Mouse (Mus musculus): ENCODE data around the gene Cyp4v3.
"Not testable (repeated sequence)": the region's sequence is repeated elsewhere in the genome, so short reads cannot be mapped to it uniquely, and the experiment has no call there.

Gene Cyp4v3

DNA sequence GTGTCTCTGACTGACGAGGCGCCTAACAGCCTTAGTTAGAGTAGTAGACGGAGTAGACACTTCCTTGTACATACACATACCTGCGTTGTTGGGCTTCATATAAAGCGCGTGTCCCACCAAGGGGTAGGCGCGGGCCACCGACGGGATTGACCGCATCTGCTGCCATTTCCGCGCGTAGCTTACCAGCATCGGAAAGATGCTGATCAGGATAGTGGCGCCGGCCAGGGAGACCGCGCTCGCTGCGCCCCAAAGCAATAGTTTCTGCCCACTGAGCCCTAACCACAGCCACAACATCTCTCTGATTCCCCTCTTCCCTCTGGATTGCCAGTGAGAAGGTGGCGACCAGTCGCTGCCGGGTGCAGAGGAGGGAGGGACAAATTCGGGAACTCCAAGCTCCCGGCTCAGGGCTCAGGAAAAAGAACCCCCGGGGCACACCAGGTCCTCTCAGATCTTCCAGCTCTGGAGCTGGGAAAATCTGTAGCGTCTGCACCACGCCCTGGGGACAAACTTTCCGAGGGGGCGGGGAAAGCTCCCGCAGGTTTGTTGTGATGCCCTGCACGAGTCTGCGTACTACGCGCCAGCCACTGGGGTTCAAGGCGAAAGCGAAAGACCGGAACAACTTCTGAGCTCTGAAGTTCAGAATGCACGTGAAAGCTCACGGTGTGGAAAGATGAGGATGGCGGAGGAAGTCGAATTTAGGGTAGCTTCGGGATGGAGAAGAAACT is at the start of gene Cyp4v3:
Cyp4v3 (minus strand) TSS at position 532 of the 725 bp plus-strand sequence.
- DNase-seq (ENCODE audit: low read depth, low spot score): no peak

DNA sequence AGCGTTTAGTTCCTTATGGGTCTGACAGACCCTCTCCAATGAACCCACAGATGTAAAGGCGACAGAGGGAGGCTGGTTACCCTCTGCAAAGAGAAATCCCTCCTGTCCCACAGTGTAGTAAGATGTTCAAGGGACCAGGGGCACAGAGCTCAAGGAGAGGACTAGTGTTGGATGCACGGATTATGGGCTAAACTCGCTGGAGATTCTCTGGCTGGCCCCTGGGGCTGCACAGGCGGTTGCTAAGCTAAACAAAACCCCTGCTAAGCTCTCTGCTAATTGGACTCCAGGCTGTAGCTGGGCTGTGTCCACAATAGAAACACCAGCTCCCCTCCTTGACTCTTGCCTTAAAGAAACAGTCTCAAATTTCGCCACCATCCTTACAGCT is 48.9 kb upstream of the Cyp4v3 start, which contains the start of gene Fam149a:
Fam149a (minus strand) TSS at position 329 of the 385 bp plus-strand sequence.
- DNase-seq (ENCODE audit: low read depth, low spot score): peak; percentile 70

DNA sequence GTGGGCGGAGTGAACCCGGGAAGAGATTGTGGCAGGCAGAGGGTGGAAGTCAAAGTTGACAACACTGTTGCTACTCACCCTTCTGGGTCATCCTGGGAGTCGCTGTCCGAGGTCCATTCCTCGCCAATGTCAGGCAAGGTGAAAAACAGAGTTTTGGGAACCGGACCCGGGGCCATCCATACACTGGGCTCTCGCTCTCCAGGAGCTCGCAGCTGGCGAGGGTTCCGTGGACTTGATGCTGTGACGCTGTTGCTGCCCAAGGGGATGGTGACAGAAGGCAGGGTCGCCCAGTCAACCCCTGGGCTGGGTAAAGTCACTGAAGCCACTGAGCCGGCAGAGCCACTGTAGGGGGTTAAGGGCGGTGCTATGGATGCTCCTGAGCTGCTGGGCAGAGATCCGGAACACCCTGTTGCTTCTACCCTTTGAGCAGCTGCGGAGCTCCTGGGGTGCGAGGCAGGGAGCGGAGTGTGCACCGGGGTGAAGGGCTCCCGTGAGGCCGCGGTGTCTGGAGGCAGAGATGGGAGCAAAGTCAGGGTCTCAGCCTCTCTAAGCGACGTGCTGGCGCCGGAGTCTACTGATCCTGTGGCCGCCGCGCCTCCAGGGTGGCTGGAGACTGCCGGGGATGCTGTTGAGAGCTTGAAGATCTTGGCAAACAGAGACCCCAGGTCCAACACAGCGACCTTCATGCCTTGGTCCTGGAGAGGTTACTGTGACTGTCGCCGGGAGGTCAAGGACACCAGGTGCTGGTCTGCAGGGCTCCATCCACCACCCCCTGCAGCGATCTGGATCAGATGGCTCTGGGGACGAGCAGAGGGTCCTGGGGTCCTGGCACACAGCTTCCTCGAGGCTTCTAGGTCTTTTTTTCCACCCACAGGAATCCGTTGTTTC is 48.3 kb upstream of the Cyp4v3 start:
- DNase-seq (ENCODE audit: low read depth, low spot score): no peak

DNA sequence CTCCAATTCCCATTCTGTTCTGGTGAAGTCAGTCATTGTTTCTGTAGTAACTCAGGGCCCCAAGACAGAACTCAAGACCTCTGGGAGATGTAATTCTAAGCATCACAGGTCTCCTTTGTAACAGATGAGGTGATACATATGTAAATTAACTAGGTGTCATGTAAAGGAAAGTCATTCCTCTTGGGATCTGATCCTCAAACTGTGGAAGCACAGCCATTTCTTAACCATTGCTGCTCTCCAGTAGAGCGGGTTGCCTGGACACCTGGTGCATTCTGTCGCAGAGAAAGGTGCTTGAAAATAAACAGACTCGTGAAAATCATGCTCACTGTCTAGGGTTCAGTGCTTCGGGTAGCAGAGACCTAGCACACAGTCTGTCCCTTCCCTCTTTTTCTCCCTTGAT is 47.6 kb upstream of the Cyp4v3 start:
- DNase-seq (ENCODE audit: low read depth, low spot score): no peak

DNA sequence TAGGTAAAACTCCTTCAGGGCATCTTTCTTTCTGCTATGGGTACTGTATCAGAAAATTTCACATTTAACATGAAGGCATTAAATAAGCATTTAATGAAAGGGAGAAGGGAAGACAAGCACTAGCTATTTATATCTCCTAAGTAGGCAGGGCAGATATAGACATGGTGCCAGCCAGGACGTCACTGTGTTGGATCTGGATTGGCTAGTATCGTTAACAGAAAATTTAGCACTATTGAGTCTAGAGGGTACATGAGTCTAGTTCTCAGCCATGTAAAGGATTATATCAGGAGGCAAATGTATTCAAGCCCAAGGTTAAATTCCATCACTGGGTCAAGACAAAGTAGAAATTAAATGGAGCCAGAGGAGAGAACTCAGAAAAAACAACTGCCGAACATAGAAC is 41.1 kb upstream of the Cyp4v3 start:
- DNase-seq (ENCODE audit: low read depth, low spot score): no peak

DNA sequence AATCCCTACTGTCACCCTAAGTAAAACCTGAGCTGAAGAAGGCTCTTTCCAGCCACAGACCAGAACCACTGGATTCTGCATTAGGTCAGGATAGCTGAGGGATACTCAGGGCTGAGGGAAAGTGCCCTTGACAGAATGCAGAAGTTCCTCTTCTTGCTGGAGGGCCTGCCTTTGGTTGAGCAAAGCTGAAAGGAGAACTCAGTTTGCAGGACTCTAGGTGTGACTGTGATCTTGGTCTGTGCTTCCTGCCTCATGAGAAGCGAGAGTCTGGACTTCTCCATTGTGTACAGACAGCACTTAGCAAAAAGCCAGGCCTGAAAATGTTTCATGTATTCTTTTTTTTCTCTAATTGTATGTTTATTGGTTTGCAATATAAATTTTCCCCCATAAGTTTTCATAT is 34.1 kb upstream of the Cyp4v3 start:
- no peak for DNase-seq (ENCODE audit: low read depth, low spot score)

DNA sequence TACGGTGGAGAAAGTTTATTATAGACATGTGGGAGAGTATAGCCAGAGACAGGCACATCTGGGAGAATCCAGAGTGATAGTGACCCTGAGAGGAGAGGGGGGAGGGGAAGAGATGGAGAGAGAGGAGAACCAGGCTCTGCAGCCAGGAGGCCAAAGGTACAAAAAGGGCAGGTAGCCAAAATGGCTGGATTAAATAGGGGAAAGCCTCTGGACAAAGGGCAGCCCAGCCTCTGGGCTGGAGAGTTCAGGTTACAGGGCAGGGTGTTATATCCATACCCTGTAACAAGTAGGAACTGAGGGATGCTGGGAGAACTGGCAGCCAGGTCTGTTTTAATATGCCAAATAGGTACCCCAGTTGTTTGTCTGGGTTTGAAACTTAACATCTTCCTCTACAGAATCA is 30.2 kb upstream of the Cyp4v3 start:
- DNase-seq (ENCODE audit: low read depth, low spot score): no peak

DNA sequence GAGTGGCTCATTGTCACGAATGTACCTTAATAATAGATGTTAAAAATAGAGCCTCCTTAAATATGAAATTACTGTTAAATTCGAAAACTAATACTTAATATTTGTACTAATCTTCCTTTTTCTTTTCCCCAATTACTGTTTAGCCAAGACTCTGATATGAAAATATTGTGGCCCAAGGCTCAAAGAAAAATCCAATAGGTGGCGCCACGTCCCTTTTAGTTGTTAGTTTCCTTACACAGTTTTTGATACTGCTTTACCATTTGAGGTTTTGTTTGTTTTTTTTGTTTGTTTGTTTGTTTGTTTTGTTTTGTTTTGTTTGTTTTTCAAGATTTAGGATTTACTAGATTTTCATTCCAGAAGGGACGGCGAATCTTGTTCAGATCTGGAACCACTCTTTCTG is 29.3 kb upstream of the Cyp4v3 start:
- DNase-seq (ENCODE audit: low read depth, low spot score): no peak

DNA sequence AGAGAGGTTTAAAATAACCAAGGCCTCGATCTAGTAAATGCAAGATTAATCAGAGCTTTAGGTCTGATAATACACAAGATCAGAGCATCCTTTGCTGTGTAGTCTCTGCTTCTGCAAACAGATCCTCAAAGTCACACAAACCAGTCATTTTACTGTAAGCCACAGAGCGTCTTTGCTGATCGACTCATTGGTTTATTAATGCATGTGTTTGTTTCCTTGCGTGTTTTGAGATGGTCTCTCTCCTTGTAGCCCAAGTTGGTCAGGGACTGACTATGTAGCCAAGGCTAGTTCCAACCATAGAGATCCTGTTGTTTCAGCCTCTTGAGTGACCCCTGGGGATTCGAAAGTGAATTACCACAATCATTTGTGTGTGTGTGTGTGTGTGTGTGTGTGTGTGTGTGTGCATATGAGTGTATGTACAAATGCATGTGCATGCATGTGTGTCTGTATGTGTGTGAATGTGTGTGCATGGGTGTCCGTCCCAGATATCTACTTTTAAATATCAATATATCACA is 26.1 kb upstream of the Cyp4v3 start:
- DNase-seq (ENCODE audit: low read depth, low spot score): no peak

DNA sequence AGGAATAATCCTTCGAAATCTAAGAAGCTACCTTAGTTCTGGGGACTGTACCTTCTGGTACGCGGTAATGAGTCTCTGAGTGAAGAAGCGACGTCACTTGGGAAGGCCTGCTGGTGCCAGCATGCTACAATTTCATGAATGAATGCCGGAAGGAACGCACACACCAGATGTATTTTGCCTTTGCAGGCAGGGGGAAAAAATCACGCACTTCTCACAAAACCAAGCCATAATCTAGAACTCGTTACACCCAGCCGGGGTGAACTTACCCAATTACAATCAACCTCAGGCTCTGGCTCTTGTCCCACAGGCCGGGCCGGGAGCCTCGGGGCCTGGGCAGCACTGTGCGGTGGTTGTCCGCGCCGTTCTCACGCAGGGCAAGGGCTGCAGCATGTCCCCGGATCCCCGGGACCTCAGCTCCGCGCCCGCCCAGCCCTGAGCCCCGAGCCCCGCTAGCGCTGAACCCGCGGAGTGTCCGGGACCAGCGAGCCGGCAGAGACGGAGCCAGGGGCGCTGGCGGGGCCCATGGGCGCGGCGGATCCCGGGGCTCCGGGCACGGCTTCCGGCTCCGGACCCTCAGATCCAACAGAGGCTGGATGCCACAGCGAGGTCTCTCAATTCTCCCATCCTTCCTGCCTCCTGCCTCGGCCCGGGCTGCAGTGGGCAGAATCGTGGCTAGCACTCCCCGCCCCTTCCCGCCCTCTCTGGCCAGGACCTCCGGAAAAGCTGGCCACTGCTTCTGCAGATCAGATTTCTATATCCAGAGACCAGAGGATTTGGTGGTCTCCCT is 25.3 kb upstream of the Cyp4v3 start:
- DNase-seq (ENCODE audit: low read depth, low spot score): no peak

DNA sequence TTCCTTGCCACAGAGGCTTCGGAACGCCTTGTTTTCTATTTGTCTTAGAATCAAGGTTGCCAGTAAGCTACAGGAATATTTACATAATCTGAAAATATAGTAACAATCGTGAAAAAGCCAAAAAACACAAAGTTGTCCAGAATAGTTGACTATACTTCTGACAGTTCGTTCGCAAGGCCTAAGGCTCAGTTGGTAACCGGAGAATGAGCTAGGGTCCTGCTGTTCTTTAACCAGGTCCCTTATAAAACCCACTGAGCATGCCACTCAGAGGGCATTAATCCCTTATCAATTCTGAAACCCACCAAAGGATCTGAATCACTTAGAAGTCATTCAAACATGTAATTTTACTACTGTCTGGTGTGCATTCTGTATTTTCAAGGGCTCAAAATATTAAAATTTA is 22.8 kb upstream of the Cyp4v3 start:
- no peak for DNase-seq (ENCODE audit: low read depth, low spot score)

DNA sequence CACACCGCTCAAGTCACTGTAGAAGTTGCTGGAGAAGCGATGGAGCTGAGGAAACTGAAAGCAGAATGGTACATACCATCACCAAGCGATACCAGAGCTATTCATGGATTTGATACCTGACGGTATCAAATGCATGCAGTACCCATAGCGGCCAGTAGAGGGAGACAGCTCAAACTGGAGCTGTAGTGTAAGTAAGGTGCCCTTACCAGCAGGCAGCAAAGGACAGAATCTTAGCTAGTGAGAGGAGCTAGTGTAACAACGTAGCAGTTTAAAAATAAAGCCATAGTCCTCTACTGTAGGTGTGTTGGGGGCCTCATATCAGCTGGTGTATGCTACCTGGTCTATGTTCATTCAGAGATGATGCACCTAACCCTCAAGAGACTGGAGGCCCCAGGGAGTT is 12.0 kb upstream of the Cyp4v3 start:
- DNase-seq (ENCODE audit: low read depth, low spot score): peak; percentile 70

DNA sequence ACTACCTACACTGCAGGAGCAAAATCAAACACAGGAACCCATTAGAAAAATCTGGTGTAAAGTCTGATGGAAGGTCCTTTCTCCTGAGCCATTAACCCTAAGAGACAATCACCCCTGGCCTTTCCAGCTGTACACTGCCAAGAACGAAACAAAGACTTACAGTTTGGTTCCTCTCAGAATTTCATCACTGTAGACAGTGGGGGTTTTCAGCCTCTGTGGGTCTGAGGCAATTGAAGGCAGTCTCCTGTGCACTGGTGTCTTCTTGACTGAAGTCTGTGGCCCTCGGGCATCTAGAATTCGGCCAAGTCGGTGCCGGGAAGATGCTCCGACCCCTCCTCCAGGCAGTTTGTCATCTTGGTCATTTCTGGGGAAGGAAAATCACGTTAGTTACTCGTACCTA is 11.3 kb upstream of the Cyp4v3 start:
- DNase-seq (ENCODE audit: low read depth, low spot score): no peak

DNA sequence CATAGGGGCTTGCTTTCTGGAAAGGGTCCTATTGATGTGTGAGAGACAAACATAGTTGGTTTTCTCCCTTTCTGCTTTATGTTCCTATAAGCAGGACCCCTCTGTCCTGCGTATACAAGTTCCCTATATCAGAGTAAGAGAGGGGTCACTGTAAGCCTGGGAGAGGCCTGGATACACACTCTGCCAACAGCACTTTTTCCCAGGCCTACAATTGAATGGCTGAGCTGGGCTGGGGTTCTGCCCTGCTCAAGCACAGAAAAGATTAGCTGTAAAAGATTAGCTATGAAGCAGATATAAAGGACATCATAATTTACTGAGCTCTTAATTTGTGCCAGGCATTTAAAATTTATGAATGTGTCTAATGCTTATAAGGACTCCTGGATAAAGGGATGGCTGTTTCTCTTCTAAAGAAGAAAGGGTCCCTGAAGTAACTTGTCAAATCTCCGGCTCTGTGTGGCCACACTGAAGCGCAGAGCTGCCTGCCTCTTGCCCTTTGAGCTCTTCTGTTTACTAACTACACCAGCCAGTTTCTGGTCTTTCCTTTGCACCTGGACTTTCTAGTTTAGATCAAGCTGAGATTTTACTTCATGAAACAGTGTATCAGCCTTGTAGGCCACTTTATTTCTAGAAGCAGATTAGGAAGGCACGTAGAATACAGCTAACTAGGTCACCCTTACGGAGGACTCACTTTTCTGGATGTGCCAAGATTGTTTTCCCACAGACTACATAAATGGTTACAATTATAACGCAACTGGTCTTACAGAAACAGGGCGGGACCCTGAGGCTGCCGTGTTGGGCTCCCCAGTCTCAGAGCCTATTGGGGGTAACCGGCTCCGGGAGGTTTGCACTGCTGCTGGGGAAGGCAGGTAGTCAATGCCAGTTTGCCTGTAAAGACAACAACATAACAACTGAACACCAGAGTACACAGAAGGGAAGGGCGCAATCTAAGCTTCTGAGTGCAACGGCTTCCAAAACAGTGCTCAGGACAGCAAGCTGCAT is 8.9 kb upstream of the Cyp4v3 start:
- DNase-seq (ENCODE audit: low read depth, low spot score): no peak

DNA sequence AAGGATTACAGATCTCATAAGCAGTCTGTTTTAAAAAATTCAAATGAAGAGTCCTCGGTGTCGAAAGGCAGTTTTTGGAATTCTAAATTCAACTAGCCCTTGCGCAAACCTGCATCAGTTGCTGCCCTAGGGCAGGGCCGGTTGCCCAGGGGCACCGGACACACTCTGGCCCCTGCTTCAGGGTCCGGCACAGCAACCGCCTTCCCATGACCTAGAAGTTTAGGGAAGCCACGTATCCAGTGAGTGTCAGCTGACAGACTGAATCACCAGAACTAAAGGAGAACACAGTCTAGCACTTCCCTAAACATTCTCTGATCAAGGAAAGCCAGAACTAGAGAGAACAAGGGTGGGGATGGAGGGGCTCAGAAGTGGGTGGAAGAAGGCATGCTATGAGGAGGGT is 477 bp upstream of the Cyp4v3 start:
- DNase-seq (ENCODE audit: low read depth, low spot score): no peak

DNA sequence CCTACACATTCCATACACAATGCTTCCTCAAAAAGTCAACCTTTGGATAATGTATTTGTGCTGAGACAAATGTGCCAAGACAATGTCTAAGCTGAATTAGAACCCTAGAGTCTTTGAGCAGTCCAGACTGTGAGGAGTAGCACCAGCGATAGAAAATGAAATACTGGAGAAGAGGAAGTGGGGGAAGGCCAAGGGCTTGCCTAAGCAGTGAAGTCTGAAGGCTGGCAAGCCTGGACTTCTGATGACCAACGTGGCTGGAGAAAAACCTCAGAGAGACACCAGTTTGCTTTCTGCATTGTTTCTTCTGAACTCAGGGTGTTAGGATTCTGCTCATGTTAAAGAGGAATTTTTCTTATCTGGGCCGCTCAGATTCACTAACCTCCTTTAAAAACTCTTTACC is 2.2 kb downstream of the Cyp4v3 start:
- DNase-seq (ENCODE audit: low read depth, low spot score): no peak

DNA sequence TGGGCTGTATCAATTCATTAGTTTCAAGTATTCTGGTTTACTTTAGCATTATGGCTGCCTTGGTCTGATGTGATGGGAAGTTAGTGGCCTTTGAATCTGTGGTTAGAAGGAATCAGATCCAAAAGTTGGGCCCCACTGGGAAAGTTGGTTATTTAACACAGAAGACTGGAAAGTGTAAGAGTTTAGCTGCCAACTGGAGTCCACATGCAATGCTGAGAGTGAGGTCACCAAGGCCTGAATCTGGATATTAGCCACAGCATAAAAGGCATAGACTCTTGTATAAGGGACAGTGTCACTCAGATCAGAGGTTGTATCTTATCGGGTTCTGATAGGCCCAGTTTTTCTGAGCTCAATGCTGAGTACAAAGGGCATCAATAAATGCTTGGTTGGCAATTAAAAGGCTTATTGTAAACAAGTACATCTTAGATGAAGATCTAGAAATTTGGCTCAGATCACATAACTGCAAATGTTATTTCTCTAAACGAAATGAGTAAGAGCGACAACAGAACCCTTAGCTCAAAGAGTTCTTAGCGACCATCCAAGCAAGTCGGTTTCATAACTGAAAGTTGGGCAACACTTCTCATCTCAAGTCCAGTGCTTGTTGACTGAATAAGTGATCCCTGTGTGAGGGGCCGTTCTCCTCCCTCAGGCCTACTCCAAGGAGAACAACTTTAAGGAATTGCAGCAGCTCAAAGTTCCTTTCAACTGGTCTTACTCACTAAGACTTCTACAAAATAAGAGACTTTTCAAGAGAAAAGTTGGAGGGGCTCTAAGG is 3.6 kb downstream of the Cyp4v3 start:
- DNase-seq (ENCODE audit: low read depth, low spot score): no peak

DNA sequence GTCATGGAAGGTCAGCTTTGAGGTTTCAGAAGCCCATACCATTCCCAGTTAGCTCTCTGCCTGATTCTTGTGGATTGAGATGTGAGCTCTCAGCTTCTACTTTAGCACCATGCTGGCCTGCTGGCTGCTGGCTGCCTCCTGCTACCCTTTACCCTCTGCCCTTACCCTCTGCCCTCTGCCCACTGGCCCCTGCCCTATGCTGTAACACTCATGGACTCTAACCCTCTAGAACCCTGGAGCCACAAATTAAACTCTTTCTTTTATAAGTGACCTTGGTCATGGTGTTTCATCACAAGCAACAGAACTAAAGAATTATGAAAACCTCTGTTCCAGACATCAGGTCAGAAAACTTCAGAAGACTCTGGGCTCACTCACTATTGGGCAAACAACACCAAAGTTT is 5.9 kb downstream of the Cyp4v3 start:
- DNase-seq (ENCODE audit: low read depth, low spot score): not testable (repeated sequence)

DNA sequence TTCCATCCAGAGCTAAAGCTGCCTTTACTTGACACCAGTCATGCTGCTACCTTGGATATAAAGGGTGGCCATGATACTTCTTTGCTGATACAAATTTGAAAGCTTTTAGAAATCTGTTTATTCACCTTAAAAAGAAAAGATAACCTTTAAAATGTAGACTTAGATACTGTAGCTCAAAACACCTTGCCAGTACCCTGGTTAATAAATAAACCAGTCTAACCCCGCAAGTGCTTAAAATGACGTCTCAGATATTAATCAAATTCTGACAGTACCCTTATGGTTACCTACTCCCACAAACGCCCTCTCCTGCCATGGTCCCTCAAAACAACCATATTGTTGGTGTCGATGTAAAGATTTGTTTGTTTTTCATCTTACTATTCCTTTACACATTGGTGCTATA is 8.9 kb downstream of the Cyp4v3 start:
- DNase-seq (ENCODE audit: low read depth, low spot score): no peak

DNA sequence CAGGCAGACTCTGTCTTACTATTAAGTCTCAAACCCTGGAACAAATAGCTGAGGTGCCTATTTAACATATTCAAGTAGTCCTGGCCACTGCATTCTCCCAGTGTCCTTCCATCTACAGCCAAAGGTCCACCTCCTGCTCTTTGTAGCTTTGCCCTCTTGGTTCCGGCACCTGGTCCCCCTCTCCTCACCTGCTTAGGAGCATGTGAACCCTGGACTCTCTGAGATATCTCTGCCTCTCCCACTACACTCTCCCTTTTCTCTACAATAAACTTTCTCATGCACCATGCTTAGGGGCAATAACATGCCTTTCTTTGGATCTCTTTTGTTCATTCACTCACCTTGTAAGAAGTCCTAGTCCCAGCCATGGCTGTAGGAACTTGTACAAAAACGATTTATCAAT is 11.7 kb downstream of the Cyp4v3 start:
- no peak for DNase-seq (ENCODE audit: low read depth, low spot score)
